Mouse (Mus musculus): ENCODE data around the gene Zfhx3.

DNA sequence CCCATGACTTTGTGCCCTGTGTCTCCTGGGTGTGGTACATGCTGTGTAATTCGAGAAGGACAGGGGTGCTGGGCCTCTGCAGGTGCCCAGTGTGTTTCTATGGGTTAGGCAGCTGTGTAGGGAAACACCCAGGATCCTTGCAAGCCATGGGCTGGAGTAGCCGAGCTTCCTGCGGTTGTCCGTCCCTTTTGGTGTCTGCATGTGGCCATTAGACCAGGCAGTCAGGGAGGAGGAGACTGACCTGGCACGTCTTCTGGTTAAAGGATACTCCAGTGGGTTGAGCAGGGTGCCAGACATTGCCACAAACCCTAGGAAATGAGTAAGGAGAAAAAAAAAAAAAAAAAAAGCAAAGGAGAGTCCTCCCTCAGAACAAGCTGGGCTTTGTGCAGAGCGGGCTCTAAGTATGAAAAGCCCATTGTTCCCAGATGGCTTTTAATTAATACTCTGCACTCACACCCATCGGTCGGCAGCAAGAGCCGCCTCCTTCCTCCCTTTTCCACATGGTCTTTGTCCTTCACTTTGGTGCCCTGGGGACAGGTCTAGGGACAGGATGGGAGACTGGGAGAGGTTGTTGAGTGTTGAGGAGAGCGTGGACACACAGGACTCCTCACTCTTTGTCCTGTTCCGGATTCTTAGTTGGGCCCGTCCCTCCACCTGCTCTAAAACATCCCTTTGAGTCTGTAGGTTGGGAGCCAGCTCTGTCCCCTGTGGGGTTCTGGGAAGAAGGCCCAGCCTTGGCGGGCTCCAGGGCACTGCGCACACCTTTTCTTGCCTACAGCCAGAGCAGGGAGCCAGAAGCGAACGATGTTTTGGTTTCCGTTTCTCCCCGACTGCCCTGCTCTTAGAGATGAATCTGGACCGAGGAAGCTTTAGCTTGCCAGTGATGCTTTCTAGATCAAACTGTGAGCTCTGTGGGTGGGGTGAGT lies 813.2 kb downstream of the Zfhx3 start:
- TF ChIP-seq CTCF (IDR thresholded peaks at IDR 0.05) (no peak), EP300 (IDR thresholded peaks at IDR 0.05) (no peak)
